Mouse (Mus musculus): ENCODE measurements at regions not wholly inside any gene's neighbourhood (a gene's known extent, or its start where the extent isn't known, plus 50 kb on each side); places are given as distances from the start of the nearest gene placed in this dataset.

DNA sequence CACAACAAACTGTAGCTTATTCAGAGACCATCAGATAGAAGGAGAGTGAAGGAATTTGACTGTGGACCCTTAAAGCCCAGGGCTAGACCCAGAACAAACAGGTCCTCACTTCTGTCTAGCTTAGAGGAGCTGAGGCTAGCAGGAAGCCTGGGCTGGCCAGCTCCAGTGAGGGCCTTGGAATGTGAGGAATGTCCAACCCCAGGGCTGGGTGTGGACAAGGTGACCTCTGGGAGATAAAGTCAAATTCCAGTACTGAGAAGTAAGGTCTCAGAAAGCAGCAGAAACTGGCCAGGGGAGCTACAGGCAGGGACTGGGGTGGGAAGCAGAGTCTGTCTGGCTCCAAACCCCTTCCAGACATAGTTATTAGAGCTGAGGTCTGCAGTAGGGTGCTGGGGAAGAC, 51.0 kb upstream of the Ssbp3 start:
- no peak for DNase-seq (ENCODE audit: low spot score)

DNA sequence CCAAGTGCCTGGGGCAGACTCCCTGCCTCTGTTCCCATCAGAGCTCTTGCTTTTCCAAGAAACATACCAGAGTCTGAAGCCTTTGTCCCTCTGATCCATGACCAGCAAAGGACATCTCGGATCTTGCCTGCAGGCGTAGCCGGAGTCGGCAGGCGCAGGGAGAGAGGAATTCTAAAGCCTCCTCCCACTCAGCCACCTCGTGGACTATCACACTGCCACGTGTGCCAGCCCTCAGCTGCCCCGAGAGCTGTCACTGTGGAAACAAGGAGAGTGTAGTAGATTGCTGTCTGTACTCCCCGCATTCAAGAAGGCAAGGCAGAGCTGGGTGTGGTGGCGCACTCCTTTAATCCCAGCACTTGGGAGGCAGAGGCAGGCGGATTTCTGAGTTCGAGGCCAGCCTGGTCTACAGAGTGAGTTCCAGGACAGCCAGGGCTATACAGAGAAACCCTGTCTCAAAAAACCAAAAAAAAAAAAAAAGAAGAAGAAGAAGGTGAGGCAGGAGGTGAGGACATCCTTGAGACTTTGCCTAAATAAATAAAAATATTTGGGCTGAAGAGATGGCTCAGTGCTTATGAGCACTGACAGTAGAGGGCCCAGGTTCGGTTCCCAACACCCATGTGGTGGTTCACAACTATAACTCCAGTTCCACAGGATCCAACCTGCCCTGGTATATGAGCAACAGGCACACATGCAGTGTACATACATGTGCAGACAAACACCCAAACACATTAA, 52.0 kb upstream of the Ssbp3 start:
- DNase-seq (ENCODE audit: low spot score): no peak

DNA sequence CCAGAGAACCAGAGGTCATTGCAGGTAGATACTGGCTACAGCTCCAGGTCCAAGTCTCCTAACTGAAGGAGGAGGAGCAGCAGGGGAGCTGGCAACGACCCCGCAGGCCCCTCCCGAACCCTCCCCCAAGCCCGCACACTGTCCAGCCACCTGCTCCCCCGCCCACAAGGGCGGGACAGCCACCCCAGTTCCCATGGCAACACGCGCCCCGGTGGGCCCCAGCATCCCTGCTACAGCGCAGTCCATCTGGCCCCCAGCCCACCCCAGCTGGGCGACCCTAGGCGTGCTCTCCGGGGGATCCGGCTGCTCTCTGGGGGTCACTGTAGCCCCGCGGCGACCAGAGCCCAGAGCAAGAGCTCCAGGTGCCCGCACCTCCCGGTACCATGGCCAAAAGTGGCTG, 51.0 kb upstream of the Acot11 start:
- DNase-seq (ENCODE audit: low spot score): peak; percentile 50

DNA sequence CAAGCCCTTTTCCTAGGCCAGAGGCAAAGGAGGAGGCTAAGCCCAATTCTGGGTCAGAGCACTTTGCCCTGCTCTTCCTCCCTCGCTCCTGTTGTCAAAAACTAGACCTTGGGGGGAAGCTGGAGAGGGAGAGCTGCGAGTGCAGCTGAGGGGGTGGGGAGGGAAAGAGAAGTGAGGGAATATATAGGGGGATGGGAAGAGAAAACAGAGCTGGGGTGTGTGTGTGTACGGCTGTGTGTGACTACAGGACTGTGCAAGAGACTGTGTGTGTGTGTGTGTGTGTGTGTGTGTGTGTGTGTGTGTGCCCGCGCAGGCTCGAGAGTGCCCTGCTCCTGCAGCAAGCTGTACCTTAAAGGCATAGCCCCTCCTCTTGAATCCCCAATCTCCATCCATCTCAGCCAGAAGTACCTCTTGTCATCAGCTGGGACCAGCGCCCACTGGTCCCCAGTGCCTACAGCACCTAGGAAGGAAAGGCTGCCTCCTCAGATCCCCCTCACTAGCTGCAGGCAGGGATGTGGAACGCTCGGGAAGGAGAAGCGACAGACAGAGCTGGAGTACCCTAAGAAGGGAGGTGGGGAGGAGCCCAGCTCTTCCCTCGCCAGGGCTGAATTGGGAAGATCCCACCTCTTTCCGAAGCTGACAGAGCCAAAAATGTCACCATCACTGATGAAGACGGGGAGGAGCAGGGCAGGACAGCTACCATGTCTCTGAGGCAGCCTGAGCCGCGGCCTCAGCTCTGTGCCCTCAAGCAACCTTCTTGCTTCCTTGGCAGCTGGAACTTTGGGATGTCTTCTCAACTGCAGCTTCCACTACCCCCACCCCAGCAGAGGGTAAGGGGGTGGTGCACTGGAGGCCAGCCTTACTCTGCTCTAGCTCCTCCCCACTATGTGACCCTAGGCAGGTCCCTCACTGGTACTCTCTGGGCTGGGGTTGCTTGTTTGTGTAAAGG, 49.8 kb upstream of the Acot11 start:
- DNase-seq (ENCODE audit: low spot score): peak; percentile 63

Data from retina, embryonic 14.5 days (tissue).